Mouse (Mus musculus): ENCODE measurements at regions not wholly inside any gene's neighbourhood (a gene's known extent, or its start where the extent isn't known, plus 50 kb on each side); places are given as distances from the start of the nearest gene placed in this dataset.

DNA sequence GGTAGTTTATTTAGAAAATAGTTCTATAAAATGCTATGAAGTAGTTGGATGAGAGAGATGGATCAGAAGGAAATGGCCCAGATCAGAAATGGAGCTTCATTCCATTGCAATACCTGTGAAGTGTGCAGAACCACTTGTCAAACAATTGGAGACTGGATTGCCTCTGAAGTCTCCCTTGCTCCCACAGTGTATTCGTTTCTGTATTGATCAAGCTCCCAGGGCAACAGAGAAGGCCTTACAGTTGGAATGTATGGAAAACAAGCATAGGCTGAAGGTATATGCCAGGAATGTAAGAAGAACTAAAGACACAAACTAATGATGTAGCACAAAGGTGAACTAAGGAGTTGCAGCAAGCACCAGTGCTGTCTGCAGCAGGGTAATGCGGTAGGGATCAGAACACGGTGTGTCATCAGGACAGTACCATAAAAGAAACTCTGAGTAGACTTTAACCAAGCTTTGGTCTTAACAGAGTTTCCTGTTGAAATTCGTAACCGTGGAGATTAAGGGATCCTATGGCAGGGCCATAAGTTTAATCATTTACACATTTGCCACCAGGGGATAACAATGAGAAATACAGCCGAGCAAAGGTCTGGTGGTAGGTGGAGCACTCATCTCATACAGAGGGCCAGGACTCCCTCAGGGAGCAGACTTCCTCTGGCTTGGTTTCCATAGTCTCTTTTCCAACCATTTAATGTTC is 732.9 kb upstream of the 2610301B20Rik start:
- no peak for DNase-seq (ENCODE audit: low read depth)

DNA sequence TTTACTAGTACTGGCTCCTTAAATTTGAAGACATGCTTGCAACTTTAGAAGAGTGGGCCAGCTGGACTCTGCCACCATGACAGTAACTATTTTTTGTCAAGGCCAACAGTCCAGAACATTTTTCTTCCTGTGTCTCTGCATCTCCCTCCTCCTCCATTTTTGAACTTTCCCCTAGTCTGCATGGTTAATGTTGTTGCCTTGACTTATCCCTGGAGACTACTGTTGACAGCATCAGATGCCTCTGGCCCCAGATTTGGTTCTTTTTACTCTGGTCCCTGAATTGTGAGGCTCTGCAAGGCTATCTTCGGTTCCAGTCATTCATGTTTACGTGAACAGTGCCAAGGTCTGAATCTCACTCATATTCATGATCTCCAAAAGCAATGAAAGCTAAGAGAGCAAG is 724.4 kb upstream of the 2610301B20Rik start:
- no peak for DNase-seq (ENCODE audit: low read depth)

DNA sequence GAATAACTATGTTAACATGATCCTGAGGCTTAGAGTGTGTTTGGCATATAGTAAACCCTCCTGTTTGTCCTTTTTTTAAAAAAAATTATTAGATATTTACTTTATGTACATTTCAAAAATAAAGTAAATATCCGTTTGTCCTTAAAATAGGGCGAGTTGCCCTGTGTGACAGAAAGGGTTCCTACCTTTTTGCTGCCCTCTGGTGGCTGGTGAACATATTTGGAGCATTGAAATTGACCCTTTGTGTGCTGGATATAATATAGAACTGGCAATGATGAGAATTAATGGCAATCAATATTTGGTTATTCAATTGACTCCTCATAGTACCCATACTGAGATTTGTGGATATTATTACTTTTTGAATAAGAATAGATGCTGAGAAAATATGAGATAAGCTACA is 723.8 kb upstream of the 2610301B20Rik start:
- DNase-seq (ENCODE audit: low read depth) = peak; percentile 3

DNA sequence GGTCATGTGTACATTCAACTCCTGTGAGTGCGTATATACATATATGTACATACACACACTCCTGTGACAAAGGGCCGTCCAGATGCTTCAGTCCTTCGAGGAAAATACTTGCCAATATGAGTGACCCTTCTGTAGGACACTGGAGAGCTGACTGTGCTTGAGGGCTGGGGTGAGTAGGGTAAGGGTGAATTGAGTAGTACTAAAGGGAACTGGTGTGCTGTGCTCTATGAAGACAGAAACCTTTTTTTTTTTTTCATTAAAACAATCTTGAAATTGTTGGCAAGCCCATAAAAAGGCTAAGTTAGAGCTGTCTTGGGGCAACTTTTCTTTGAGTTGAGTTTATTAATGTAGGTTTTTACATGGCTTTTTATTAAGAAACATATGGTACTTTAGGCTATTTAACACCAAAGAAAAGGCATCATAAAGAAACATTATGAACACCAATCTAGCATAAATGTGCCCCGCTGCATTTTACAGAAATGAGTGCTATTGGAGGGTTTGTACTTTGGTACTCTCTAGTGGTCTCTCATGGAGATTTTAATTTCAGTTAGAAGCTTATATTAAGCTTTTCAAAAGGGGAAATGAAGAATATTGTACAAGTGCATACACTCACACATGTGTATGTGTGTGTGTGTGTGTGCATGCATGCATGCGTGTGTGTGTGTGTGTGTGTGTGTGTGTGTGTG is 718.5 kb upstream of the 2610301B20Rik start:
- no peak for DNase-seq (ENCODE audit: low read depth)

DNA sequence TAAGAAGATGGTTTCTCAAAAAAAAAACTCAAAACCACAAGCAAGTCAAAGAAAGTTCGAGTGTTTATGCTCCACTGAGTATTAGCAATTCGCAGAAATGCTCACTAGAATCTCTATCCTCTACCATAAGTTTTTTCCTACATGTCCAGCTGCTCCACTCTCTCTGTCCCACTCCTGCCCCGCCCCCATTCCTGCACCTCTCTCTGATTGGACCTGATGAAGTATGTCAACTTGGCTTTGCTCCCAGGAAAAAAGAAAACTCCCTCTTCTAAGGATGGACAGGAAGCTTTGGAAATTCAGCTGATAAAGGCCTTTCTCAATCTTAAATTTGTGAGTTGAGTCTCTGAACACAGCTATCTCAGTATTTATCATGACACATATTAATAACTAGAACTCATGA is 684.4 kb upstream of the 2610301B20Rik start:
- DNase-seq (ENCODE audit: low read depth) = no peak

DNA sequence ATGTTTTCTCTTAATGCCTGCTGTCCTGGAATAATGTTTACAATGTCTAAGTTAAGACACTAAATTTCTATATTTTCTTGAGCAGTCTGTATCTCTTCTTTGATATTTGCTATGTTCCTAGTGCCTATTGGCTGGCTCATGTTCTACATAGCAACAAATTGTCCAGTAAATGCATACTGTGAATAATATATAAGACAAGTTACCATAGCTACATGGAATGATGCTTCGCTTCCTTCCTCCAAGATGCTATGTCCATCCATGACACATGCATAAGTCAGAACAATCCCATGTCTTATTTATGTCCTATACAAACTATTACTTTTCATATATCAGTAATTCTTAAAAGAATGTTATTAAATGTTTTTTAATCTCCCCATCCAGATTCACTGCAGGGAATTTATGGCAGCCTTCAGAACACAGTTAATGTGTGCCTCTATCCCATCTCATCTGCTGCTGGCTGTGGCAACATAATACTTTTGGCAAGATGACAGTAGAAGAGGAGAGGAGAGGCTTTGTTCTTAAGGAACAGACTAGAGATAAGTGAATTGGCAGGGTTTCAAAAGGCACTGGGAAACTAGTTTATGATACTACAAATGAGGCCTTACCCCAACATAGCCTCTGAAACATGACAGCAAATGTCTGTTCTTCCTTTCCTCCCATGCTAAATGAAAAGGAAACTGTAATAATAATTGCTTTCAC is 676.9 kb upstream of the 2610301B20Rik start:
- no peak for DNase-seq (ENCODE audit: low read depth)

DNA sequence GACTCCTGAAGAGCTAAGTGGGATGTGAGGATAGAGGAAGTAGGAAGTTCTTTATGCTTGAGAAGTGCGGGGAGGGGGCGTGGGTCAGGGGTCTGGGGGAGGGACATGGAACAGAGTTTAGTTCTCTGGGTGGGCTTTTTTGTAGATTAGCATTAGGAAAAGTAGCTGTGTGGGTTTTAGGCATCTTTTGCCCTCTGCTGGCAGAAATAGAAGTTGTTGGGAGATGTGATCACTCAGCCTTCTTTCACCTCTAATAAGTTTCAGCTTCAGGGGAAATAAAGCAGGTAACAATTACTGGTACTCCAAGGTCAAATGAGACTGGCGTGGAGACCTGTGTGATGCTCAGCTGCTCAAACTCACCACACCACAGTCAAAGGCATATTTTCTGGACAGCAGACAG is 672.5 kb upstream of the 2610301B20Rik start:
- DNase-seq (ENCODE audit: low read depth) = no peak

DNA sequence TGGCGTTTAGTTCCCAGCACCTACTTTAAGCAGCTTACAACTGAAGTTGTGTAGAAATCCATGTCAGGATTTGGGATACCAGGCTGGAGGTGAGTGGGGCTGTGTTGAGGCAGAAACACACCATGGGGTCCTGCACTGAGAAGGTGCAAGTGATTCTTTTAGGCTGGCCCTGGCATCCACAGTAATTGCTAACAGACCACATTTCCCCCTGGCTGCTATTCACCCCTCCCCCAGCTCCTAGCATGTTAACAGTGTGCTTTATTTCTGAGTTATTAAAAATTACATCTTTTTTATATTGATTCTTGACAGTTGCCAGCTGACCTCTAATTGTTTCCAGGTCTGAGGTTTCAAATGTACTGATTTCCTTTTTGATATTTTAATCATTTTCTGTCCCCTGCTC is 670.1 kb upstream of the 2610301B20Rik start:
- no peak for DNase-seq (ENCODE audit: low read depth)

DNA sequence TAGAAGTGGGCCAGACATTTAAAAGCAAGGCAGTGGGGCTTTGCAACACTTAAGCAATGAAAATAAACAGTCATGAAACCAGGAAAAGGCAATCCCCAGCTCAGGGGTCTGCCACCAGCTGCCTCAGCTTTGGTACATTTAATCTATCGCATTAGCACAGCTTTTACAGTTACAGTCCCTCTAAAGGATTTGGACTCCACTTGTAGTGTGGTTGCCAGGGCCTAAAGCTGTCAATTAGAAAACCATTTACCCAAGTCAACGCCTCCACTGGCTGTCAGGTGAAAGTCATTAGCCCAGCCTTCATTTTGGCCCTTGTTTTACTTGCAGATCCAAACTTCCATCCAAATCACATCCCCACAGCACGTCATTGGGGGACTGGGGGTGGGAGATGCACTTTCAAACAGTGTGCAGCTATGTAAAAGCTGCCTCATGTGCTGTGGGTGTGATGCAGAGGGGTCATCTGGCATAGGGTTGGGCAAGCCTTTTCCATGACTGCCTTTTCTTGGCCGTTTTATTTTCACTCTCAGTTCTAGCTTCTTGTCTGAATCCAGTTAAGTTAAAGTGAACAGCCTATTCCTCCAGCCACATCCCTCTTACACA is 664.9 kb upstream of the 2610301B20Rik start:
- DNase-seq (ENCODE audit: low read depth) = no peak

DNA sequence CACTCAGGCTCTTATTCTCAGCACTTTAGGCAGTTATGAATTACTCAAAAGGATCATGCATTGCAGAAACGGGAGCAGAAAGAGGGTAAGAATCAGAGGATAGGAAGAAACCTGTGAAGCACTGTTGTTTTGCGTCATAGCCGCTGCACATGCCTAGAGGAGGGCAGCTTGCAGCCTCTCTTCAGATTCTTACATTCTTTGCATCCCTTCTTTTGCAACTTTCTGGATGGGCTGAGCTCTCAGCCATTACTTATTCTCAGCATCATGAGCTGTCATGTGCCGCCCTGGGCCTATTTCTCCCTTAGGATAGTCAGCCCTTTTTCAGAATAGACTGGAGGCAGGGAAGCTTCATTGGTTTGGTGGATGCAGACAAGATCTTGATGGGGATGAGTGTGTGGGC is 663.0 kb upstream of the 2610301B20Rik start:
- DNase-seq (ENCODE audit: low read depth) = no peak

DNA sequence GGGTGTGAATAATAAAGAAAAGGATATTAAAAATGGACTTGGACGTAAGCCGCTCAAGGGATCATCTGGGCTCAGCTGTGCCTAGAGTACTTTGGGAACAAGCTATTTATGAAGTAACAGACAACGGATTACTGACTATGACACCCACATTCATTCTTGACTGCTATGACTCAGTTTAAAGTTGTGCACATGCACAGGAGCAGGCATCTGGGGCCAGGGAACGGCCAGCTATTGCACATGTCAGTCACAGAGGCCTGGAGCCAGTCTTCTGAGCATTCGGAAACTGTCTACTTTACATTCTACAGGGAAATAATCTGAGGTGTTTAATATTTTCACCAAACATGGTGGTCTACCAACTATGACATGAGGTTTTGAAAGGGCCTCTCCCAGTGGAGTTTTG is 639.0 kb upstream of the 2610301B20Rik start:
- no peak for DNase-seq (ENCODE audit: low read depth)

DNA sequence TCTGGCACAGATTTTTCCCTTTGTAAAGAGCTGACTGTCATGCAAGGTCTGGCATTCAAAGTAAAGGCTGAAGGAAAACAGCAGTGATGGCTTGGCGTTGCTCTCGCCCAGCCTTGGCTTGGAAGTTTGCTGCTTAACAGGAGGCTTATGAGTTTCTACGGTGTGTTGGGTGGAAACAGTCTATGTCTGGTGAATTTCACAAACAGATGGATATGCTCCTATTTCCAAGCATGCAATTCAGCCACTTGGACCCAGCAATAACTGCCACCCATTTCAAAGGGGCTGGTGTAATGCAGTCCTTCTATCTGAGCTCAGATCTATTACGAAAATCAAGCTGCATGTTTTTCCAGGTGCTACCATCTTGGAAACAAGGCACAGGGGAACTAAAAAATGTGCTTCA is 632.2 kb upstream of the 2610301B20Rik start:
- no peak for DNase-seq (ENCODE audit: low read depth)

DNA sequence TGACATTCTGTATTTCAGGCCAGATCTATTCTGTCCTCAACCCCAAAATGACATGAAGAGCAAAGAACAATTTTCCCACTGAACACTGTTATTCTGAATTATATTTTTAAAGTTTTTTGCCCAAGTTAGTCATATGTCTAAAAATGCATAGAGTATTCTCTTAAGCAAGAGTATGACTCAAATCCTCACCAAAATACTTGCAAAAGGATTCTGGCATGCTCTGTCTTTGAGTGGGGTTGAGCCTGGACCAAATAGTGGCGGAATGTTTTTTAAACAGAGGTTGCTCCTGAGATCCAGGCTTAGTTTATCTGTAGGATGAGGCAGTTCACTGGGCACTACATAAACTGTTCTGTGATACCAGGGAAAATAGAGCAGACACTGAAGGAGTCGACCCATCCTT is 631.4 kb upstream of the 2610301B20Rik start:
- no peak for DNase-seq (ENCODE audit: low read depth)

DNA sequence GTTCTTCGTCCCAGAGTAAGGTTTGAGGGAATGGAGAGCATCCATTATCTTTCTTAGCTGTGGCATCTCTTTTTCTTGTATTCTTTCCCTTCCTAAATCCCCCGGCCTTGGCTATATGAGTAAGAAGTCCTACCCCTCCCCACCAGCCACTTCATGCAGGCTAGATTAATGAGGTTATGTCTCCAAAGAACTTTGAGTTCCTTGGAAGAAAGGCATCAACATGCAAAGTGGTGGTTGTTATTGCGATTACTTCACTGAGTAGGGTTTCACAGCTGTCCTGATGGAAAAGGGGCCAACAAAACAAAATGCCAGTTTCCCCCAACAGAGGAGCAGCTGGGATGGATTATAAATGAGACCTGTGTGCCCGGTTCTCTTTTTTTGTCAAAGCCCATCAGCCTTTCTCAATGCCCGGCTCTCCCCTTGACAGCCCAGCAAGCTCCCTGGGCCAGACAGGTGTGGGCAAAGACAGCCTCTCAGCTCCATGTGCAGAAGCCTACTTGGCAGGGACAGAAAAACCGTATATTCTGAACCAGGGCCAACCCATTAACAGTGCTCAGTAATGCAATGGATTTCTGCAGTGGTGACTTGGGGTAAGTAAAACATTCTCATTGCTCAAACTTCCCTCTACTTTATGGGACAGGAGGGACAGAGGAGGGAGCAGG is 620.1 kb upstream of the 2610301B20Rik start:
- DNase-seq (ENCODE audit: low read depth) = no peak

DNA sequence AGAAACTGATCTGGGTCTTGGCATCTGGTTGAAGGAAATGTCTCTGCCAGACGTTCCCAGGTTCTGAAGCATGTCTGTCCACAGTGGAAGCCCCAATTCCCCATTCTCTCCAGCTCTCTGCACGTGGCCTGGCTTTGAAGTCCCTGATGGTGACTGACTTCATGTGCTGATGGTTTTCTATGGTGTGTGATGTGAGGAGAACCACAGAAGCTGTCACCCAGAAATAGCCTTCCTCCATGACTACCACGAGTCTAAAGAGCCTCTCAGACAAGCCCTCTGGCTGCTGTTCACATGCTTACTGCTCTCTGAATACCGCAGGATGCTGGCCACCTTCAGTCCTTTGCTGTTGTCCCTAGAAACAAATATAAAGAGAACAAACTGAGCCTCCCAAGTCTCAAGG is 616.8 kb upstream of the 2610301B20Rik start:
- no peak for DNase-seq (ENCODE audit: low read depth)

DNA sequence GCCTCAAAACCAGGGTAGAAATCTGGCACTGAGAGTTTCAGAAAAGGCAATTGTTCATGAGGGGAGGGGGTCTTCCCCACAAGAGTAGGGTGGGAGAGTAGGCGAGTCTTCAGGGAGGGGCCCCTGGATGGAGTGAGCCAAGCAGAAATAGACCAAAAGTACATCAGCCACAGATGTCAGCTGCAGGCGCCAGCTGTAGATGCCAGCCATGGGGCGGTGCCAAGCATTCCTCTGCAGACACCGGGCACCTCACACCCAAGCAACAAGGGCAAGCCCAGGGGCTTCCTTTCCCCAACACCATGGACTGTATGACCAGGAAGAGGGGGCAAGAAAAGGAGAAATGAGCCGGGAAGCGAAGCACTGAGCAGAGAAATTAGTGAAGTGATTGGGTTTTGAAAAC is 613.9 kb upstream of the 2610301B20Rik start:
- no peak for DNase-seq (ENCODE audit: low read depth)

DNA sequence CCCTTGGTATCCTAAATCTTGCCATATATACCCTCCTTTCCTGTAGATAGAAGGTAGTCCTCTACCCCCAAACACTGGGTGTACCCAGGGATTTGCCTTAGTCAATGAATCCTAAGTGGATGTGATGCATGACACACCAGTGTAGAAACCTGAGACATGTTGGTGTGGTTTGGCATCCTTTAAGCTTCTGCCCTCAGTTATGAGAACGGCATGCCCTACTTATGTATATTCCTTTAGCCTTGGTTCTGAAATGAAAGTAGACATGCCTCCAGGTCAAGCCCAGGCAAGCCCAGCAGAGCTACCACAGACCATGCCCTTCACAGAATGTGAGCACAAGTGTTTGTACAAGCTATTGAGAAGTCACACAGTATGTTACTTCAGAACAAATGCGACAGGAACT is 608.4 kb upstream of the 2610301B20Rik start:
- no peak for DNase-seq (ENCODE audit: low read depth)

DNA sequence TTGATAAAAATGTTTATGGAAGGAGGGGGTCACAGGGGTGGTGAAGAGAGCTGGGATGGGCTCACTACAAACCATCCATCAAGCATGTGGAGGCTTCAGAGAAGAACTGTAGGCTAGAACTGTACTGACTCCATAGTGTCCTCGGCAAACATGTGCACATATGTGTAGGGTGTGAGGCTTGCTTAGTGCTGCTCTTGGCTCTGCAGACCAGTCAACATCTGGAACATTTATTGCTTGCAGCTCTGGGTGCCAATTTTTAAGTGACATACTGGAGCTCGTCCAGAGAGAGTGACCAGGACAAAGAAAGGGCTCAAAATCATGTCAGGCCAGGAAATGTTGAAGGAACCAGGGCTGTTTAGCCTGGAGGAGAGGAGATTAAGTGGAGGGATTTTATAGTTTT is 588.7 kb upstream of the 2610301B20Rik start:
- DNase-seq (ENCODE audit: low read depth) = no peak

DNA sequence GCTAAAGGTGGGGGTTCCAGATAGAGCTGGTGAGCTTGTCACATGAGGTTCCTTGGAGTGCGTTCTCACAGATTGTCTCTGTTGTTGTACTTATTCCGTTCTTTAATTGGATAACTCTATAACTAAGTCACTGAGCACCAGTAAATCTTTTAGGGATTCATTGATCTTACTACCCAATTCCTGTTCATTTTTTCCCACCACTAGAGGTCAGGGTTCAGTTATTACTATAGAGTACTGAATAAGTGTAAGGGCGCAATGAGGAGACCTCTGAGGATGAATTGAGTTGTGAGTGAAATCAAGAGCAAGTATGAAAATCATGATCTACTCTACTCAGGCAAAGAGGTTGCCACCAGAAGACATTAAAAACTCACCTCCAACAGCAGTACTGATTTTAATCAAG is 584.0 kb upstream of the 2610301B20Rik start:
- no peak for DNase-seq (ENCODE audit: low read depth)

DNA sequence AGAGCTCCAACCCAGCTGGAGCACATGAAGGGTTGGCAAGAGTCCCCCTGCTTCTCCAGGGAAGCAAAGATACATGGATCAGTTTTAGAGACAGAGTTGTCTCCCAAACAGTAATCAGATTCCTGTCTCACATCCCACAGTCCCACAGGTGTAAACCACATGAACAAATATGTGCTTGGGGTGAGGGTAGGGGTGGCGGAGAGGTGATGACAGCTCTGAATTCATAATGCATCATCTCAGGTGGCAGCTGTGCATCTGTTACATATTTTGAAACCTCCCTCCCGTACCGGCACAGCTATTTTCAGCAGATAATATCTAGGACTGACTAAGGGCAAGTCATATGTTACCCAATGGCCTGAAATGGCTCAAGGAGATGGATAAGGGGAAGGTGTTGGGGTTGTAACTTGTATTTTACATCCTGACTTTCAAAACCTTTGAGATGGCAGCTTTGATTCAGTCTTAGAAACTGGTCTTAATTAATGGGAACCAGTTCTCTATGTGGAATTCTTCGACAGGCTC is 579.2 kb upstream of the 2610301B20Rik start:
- DNase-seq (ENCODE audit: low read depth) = no peak

DNA sequence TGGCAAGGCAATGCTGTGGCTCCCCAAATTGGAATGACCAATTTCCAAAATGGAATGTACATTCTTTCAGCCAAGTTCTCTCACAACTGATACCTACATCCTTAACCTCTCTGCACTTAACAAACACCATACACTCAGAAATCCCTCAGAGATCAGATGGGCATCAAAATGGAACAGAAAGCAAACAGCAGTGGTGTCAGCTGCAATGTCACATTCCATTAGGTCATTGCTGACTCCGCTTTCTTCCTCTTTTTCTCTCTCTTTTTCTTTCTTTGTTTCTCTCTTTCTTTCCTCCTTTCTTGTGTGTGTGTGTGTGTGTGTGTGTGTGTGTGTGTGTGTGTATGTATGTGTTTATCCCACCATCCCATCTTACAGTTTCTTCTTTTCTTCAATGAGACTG is 578.1 kb upstream of the 2610301B20Rik start:
- no peak for DNase-seq (ENCODE audit: low read depth)

DNA sequence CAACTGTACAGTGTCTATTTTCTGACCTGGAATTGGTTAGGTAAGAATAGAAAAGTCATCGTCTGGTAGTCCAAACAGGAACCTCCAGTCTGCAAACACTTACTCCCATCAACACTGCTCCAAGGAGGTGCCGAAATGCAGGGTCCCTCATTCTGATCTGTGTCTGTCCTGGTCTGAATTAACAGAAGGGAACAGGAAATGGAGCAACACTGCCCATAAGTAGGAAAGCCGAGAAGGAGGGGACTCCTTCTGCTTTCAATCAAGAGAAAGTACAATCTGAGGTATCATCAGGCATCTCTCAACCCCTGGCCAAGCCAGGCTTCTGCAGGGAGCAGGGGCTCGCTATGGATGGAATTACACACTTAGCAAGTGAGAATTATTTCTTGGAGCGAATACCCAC is 562.4 kb upstream of the 2610301B20Rik start:
- DNase-seq (ENCODE audit: low read depth) = no peak

Data from c-Kit-positive CD71-positive TER-119-negative erythroid progenitor cells, embryonic 14.5 days (primary cell).